Mouse (Mus musculus): ENCODE measurements around the gene Kcnh6. TPM values are rescaled to one million over a fixed set of nuclear protein-coding genes. Genes with fewer than 3 reads are reported as not detected.
"Not testable (repeated sequence)": the region's sequence is repeated elsewhere in the genome, so short reads cannot be mapped to it uniquely, and the experiment has no call there.

The Kcnh6 gene
- polyA plus RNA-seq, 1 experiment from 2014 or later = 0.33 TPM

GRCm38 (mm10) chr11:106053921-106054320, 46.0 kb downstream of the Kcnh6 start:
- H3K4me3 ChIP-seq = no peak overlapping the region
- 94% methylated on average over 2 of the region's 2 CpGs for WGBS
- H3K27ac ChIP-seq (replicated peaks) = no peak overlapping the region
- no peaks in the 10 kb centered on the region for H3K9me3 ChIP-seq (replicated peaks)
- peaks cover 100% of the 10 kb centered on the region for H3K36me3 ChIP-seq
- no peaks in the 10 kb centered on the region for H3K27me3 ChIP-seq (ENCODE audit: low read depth, poor library complexity, severe bottlenecking)
- no peak for DNase-seq (ENCODE audit: low spot score)
- H3K4me1 ChIP-seq = no peaks in the 10 kb centered on the region

- Histone ChIP-seq H3K27me3 (ENCODE audit: low read depth, poor library complexity, severe bottlenecking) (no peaks in the 10 kb centered on the region), H3K4me3 (no peak overlapping the region), H3K27ac (replicated peaks) (no peak overlapping the region), H3K9me3 (replicated peaks) (no peaks in the 10 kb centered on the region), H3K4me1 (no peaks in the 10 kb centered on the region), H3K36me3 (peaks cover 100% of the 10 kb centered on the region)
- no peak for DNase-seq (ENCODE audit: low spot score)
- 97% methylated on average over 8 of the region's 8 CpGs for WGBS
Measured at GRCm38 (mm10) chr11:106054600-106054999, 46.7 kb downstream of the Kcnh6 start.

DNA sequence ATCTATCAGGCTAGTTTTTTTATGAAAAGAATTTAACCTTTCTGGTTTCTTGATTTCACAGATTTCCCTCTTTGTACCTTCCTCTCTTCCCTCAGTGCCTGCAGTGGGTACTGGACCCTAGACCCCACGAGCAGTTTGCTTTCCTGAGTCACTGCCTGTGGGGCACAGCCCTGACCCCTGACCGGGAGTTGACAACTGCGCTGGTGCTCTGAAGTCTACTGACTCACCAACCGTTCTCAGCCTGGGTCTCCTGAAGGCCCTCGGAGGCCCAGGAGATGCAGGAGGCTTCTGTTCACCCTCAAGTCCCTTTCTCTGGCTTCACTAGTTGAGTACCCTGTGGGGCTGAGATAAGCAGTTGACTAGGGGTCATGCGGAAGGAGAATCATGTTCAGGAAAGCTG, 47.4 kb downstream of the Kcnh6 start:
- Histone ChIP-seq H3K4me1 (no peaks in the 10 kb centered on the region), H3K4me3 (no peak overlapping the region), H3K27me3 (ENCODE audit: low read depth, poor library complexity, severe bottlenecking) (no peaks in the 10 kb centered on the region), H3K36me3 (peaks cover 98% of the 10 kb centered on the region), H3K9me3 (replicated peaks) (no peaks in the 10 kb centered on the region), H3K27ac (replicated peaks) (no peak overlapping the region)
- DNase-seq (ENCODE audit: low spot score) = no peak
- WGBS = 92% methylated on average over 6 of the region's 6 CpGs

GRCm38 (mm10) chr11:106056819-106057491, 49.0 kb downstream of the Kcnh6 start:
- no peaks in the 10 kb centered on the region for H3K9me3 ChIP-seq (replicated peaks)
- H3K36me3 ChIP-seq = peaks cover 82% of the 10 kb centered on the region
- H3K4me1 ChIP-seq = no peaks in the 10 kb centered on the region
- no peak for DNase-seq (ENCODE audit: low spot score)
- no peak overlapping the region for H3K27ac ChIP-seq (replicated peaks)
- WGBS = 93% methylated on average over 8 of the region's 8 CpGs
- no peaks in the 10 kb centered on the region for H3K27me3 ChIP-seq (ENCODE audit: low read depth, poor library complexity, severe bottlenecking)
- H3K4me3 ChIP-seq = no peak overlapping the region

- Histone ChIP-seq H3K9me3 (replicated peaks) (no peaks in the 10 kb centered on the region), H3K36me3 (peaks cover 71% of the 10 kb centered on the region), H3K27ac (replicated peaks) (no peak overlapping the region), H3K4me3 (no peak overlapping the region), H3K27me3 (ENCODE audit: low read depth, poor library complexity, severe bottlenecking) (no peaks in the 10 kb centered on the region), H3K4me1 (no peaks in the 10 kb centered on the region)
- DNase-seq (ENCODE audit: low spot score) = no peak
- 87% methylated on average over 8 of the region's 8 CpGs for WGBS
Measured at GRCm38 (mm10) chr11:106058020-106058419, 50.1 kb downstream of the Kcnh6 start.

GRCm38 (mm10) chr11:106060549-106060948, 52.6 kb downstream of the Kcnh6 start:
- no peaks in the 10 kb centered on the region for H3K9me3 ChIP-seq (replicated peaks)
- no peak for DNase-seq (ENCODE audit: low spot score)
- H3K27ac ChIP-seq (replicated peaks) = no peak overlapping the region
- H3K4me3 ChIP-seq = no peak overlapping the region
- 93% methylated on average over 1 of the region's 1 CpGs for WGBS
- no peaks in the 10 kb centered on the region for H3K4me1 ChIP-seq
- H3K27me3 ChIP-seq (ENCODE audit: low read depth, poor library complexity, severe bottlenecking) = no peaks in the 10 kb centered on the region
- H3K36me3 ChIP-seq = peaks cover 46% of the 10 kb centered on the region

GRCm38 (mm10) chr11:106061311-106061710, 53.4 kb downstream of the Kcnh6 start:
- peaks cover 39% of the 10 kb centered on the region for H3K36me3 ChIP-seq
- WGBS = 93% methylated on average over 1 of the region's 1 CpGs
- no peaks in the 10 kb centered on the region for H3K4me1 ChIP-seq

DNA sequence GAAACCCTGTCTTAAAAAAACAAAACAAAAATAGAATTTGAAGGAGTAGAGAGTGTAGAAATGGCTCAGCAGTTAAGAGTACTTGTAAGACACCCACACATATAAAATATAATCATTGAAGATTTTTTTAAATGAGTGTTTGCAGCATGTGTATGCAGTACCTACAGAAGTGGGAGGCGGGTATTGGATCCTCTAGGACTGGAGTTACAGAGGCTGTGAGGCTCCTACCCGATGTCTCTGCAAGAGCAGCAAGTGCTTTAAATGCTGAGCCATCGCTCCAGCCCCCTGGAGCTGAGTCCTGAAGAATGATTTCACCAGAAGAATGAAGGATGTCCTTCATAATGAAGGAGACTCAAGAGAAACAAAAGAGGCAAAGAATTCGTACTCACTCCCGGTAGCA, 55.8 kb downstream of the Kcnh6 start:
- DNase-seq (ENCODE audit: low spot score) = no peak
- no peaks in the 10 kb centered on the region for H3K27me3 ChIP-seq (ENCODE audit: low read depth, poor library complexity, severe bottlenecking)
- 82% methylated on average over 5 of the region's 5 CpGs for WGBS
- H3K36me3 ChIP-seq = peaks cover 14% of the 10 kb centered on the region
- H3K4me1 ChIP-seq = peaks cover 13% of the 10 kb centered on the region
- H3K4me3 ChIP-seq = no peak overlapping the region
- no peak overlapping the region for H3K27ac ChIP-seq (replicated peaks)
- no peaks in the 10 kb centered on the region for H3K9me3 ChIP-seq (replicated peaks)

More at GRCm38 (mm10) chr11:106061311-106061710, 53.4 kb downstream of the Kcnh6 start:
- Histone ChIP-seq H3K9me3 (replicated peaks) (no peaks in the 10 kb centered on the region), H3K4me3 (no peak overlapping the region), H3K27me3 (ENCODE audit: low read depth, poor library complexity, severe bottlenecking) (no peaks in the 10 kb centered on the region), H3K27ac (replicated peaks) (no peak overlapping the region)
- no peak for DNase-seq (ENCODE audit: low spot score)

DNA sequence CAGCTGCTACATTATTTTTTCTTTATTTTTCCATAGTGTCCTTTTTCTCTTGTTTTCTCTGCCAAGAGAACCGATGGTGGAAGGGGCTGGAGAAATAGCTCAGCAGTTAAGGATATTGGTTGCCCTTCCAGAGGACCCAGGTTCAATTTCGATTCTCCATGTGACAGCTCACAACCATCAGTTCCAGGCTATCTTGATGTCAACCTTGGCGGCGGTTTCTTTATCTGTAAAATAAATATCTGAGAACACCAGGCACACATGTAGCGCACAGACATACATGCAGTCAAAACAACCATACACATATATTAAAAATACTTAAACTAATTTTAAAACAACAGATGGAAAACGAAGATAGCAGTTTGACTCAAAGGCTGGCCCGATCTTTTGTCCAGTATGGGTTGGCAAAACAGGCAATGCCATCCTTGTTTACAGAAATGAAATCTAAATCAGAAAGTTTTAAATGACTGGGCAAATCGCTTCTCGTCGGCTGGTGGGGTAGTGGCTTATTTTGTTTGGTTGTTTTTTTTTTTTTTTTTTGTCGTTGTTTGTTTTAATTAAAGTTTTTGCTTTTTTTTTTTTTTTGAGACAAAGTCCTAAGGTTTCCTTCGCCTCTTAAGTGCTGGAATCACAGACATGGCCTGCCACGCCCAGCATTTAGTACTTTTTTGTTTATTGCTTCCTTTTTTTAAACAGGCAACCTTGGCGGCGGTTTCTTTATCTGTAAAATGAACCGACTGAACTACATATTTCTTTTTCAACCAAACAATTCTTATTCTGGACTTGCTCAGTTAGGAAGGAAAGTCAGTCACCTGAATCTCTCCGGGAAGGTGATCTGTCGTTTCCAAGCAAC, 57.4 kb downstream of the Kcnh6 start:
- 48% methylated on average over 18 of the region's 18 CpGs for WGBS
- no peak for DNase-seq (ENCODE audit: low spot score)
- H3K27ac ChIP-seq (replicated peaks) = peak overlapping the region; percentile 85; the same call in 1 of the 2 replicates
- peak overlapping the region; percentile 83 for H3K4me3 ChIP-seq
- H3K36me3 ChIP-seq = peaks cover 6% of the 10 kb centered on the region; the same call in 1 of the 2 replicates
- no peaks in the 10 kb centered on the region for H3K9me3 ChIP-seq (replicated peaks)
- H3K27me3 ChIP-seq (ENCODE audit: low read depth, poor library complexity, severe bottlenecking) = no peaks in the 10 kb centered on the region
- H3K4me1 ChIP-seq = peaks cover 13% of the 10 kb centered on the region

DNA sequence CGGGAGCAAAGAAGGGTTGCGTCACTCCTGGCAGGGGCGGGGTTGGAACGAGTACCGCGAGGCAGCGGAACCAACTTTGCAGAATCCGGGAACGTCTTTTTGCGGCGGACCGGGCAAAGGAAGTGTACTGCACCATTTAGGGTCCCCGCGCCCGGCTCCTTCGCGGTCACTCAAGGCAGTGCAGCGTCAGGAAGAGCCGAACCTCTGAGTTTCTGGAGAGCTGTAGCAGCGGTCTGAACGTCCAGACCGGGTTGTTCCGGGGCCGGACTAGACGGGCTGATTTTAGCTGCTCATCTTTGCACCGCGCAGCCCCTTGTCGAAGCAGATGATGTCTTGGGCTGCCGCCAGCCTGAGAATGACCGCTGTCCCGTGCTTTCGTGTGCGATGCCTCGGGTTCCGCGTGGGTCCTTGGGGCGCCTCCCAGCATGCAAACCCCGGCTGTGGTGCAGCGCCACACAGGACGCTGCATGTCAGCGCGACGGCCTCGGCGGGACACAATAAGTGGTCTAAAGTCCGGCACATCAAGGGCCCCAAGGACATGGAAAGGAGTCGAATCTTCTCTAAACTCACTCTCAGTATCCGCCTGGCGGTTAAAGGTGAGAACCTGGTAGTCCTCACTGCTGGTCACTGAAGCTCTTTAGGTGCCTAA, 58.1 kb downstream of the Kcnh6 start, which contains the start of gene Taco1:
Gene Taco1, plus strand, starts transcription at position 139 of the 649 bp plus-strand sequence.
- Histone ChIP-seq H3K4me1 (peaks cover 13% of the 10 kb centered on the region), H3K36me3 (peaks cover 10% of the 10 kb centered on the region), H3K27me3 (ENCODE audit: low read depth, poor library complexity, severe bottlenecking) (no peaks in the 10 kb centered on the region), H3K4me3 (peak within 1 kb of the TSS; percentile 83), H3K27ac (replicated peaks) (peak within 1 kb of the TSS; percentile 85), H3K9me3 (replicated peaks) (no peaks in the 10 kb centered on the region)
- WGBS = under 1% methylated on average over 49 of the region's 49 CpGs
- peak; percentile 93 for DNase-seq (ENCODE audit: low spot score)

- H3K36me3 ChIP-seq = peaks cover 13% of the 10 kb centered on the region
- 18% methylated on average over 23 of the region's 23 CpGs for WGBS
- peak overlapping the region; percentile 83 for H3K4me3 ChIP-seq
- peaks cover 13% of the 10 kb centered on the region for H3K4me1 ChIP-seq
- DNase-seq (ENCODE audit: low spot score) = peak; percentile 75
- H3K9me3 ChIP-seq (replicated peaks); H3K27me3 ChIP-seq (ENCODE audit: low read depth, poor library complexity, severe bottlenecking): not testable (repeated sequence)
- H3K27ac ChIP-seq (replicated peaks) = peak overlapping the region; percentile 85
Measured at GRCm38 (mm10) chr11:106066616-106067015, 58.7 kb downstream of the Kcnh6 start.

GRCm38 (mm10) chr11:106073774-106074173, 65.8 kb downstream of the Kcnh6 start:
- no peaks in the 10 kb centered on the region for H3K4me1 ChIP-seq
- H3K36me3 ChIP-seq = peaks cover 37% of the 10 kb centered on the region
- no peak for DNase-seq (ENCODE audit: low spot score)
- no peak overlapping the region for H3K27ac ChIP-seq (replicated peaks)
- H3K27me3 ChIP-seq (ENCODE audit: low read depth, poor library complexity, severe bottlenecking) = no peaks in the 10 kb centered on the region
- H3K9me3 ChIP-seq (replicated peaks) = no peaks in the 10 kb centered on the region
- WGBS = 86% methylated on average over 3 of the region's 3 CpGs
- H3K4me3 ChIP-seq = no peak overlapping the region

All from midbrain, embryonic 10.5 days (tissue).